Mouse (Mus musculus): ENCODE measurements at regions not wholly inside any gene's neighbourhood (a gene's known extent, or its start where the extent isn't known, plus 50 kb on each side); places are given as distances from the start of the nearest gene placed in this dataset.

DNA sequence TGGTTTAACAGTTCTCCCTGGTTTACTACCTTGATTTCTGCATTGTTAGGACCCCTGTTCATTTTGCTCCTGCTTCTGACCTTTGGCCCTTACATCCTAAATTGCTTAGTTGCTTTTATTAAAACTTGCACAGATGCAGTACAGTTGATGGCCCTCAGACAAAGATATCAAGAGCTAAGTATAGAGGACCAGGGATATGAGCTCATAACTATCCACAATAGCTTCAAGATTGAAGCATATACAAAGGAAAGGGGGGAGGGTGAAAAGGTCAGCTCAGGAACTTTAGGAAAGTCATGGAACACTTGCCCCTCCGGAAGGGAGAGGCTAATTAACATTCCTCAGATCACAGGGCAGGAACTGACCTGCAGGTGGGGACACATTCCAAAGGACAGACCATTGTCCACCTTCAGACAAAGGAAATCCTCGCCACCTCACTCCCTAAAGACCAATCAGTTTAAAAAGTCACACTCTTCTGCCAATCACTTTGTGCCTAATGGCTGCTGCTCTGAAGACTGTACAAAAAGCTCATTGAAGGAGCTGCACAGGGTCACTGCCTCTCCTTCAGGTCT, 751.1 kb upstream of the Adarb2 start:
- Histone ChIP-seq H3K36me3 (no peaks in the 10 kb centered on the region), H3K4me1 (replicated peaks) (no peaks in the 10 kb centered on the region), H3K27me3 (ENCODE audit: insufficient read depth, poor library complexity, severe bottlenecking) (no peaks in the 10 kb centered on the region), H3K4me3 (no peak overlapping the region), H3K27ac (no peak overlapping the region), H3K9me3 (peaks cover 8% of the 10 kb centered on the region; the same call in 1 of the 2 replicates)
- WGBS, result 12% methylated on average over 2 of the region's 2 CpGs
- peak; percentile 12 for DNase-seq (ENCODE audit: low spot score)

- no peaks in the 10 kb centered on the region for H3K4me1 ChIP-seq (replicated peaks)
- H3K27me3 ChIP-seq (ENCODE audit: insufficient read depth, poor library complexity, severe bottlenecking), result no peaks in the 10 kb centered on the region
- H3K4me3 ChIP-seq, result no peak overlapping the region
- no peaks in the 10 kb centered on the region for H3K9me3 ChIP-seq
- H3K27ac ChIP-seq, result no peak overlapping the region
- H3K36me3 ChIP-seq, result no peaks in the 10 kb centered on the region
- no peak for DNase-seq (ENCODE audit: low spot score)
- 90% methylated on average over 4 of the region's 4 CpGs for WGBS
Measured at GRCm38 (mm10) chr13:7475661-7476060, 727.0 kb upstream of the Adarb2 start.

- H3K27ac ChIP-seq, result no peak overlapping the region
- H3K36me3 ChIP-seq, result no peaks in the 10 kb centered on the region
- no peaks in the 10 kb centered on the region for H3K27me3 ChIP-seq (ENCODE audit: insufficient read depth, poor library complexity, severe bottlenecking)
- H3K4me1 ChIP-seq (replicated peaks), result no peaks in the 10 kb centered on the region
- H3K4me3 ChIP-seq, result no peak overlapping the region
- DNase-seq (ENCODE audit: low spot score), result no peak
- H3K9me3 ChIP-seq, result no peaks in the 10 kb centered on the region
Measured at GRCm38 (mm10) chr13:7518090-7518489, 684.6 kb upstream of the Adarb2 start.

- Histone ChIP-seq H3K36me3 (no peaks in the 10 kb centered on the region), H3K4me1 (replicated peaks) (no peaks in the 10 kb centered on the region), H3K9me3 (0 out of 2 replicates have a peak, but pooled peaks cover 5% of the 10 kb centered on the region), H3K4me3 (no peak overlapping the region), H3K27me3 (ENCODE audit: insufficient read depth, poor library complexity, severe bottlenecking) (no peaks in the 10 kb centered on the region), H3K27ac (no peak overlapping the region)
- 88% methylated on average over 1 of the region's 1 CpGs for WGBS
- DNase-seq (ENCODE audit: low spot score), result no peak
Measured at GRCm38 (mm10) chr13:7524436-7524835, 678.2 kb upstream of the Adarb2 start.

DNA sequence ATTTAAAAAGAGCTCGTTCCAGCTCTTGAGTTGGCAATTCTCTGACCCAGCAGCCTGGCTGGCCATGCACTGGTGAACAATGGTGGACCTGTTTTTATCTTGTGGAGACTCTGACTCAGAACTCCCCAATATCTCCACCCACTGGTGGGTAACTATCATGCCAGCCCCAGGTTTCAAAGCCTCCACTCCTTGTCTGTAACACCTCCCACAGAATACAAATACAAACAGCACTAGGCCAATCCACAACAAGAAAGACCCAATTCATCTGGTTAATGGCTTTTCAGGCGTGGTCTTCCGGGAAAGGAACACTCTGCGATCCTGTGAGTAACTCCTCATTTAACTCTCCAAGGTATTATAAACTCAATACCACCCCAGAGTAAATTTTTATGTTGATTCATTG, 663.8 kb upstream of the Adarb2 start:
- no peak overlapping the region for H3K27ac ChIP-seq
- H3K4me1 ChIP-seq (replicated peaks), result no peaks in the 10 kb centered on the region
- H3K27me3 ChIP-seq (ENCODE audit: insufficient read depth, poor library complexity, severe bottlenecking), result no peaks in the 10 kb centered on the region
- DNase-seq (ENCODE audit: low spot score), result no peak
- no peaks in the 10 kb centered on the region for H3K9me3 ChIP-seq
- H3K36me3 ChIP-seq, result no peaks in the 10 kb centered on the region
- H3K4me3 ChIP-seq, result no peak overlapping the region
- WGBS, result 89% methylated on average over 4 of the region's 4 CpGs

- H3K27ac ChIP-seq, result no peak overlapping the region
- H3K4me1 ChIP-seq (replicated peaks), result no peaks in the 10 kb centered on the region
- no peaks in the 10 kb centered on the region for H3K9me3 ChIP-seq
- no peak for DNase-seq (ENCODE audit: low spot score)
- H3K36me3 ChIP-seq, result no peaks in the 10 kb centered on the region
- H3K27me3 ChIP-seq (ENCODE audit: insufficient read depth, poor library complexity, severe bottlenecking), result no peaks in the 10 kb centered on the region
- 93% methylated on average over 3 of the region's 3 CpGs for WGBS
- no peak overlapping the region for H3K4me3 ChIP-seq
Measured at GRCm38 (mm10) chr13:7584022-7584421, 618.6 kb upstream of the Adarb2 start.
